Mouse (Mus musculus) layer of hippocampus, adult 9-10 months (tissue): ENCODE measurements around the gene Apbb2.
A peak's percentile ranks its signal among the peaks of the same experiment; 100 is the strongest.

Experiments used
- DNase-seq: peaks from one replicate; pipeline ENCODE4 v3.0.0; 2022; ENCODE audit warnings: low spot score

Apbb2 gene

DNA sequence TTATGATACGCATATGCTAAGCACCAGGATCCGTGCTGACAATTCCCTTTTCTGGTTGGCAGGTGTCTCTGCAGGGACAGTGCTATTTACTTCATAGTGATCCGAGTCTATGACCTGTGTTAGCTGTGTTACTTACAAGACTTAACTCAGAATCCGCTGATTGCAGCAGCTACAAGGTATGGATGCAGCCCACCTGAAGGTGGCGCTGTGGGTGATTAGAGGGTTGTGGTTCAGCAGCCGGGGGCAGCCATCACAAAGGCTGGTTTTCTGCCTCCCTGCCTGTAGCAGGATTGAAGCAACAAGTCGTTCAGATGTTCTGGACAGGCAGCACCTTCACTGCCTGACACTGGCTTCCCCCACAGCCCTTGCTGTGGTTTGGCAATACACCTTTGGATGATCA, 280.0 kb downstream of the Apbb2 start:
- DNase-seq: no peak

GRCm38 (mm10) chr5:66337969-66338345, 280.6 kb downstream of the Apbb2 start:
- no peak for DNase-seq

DNA sequence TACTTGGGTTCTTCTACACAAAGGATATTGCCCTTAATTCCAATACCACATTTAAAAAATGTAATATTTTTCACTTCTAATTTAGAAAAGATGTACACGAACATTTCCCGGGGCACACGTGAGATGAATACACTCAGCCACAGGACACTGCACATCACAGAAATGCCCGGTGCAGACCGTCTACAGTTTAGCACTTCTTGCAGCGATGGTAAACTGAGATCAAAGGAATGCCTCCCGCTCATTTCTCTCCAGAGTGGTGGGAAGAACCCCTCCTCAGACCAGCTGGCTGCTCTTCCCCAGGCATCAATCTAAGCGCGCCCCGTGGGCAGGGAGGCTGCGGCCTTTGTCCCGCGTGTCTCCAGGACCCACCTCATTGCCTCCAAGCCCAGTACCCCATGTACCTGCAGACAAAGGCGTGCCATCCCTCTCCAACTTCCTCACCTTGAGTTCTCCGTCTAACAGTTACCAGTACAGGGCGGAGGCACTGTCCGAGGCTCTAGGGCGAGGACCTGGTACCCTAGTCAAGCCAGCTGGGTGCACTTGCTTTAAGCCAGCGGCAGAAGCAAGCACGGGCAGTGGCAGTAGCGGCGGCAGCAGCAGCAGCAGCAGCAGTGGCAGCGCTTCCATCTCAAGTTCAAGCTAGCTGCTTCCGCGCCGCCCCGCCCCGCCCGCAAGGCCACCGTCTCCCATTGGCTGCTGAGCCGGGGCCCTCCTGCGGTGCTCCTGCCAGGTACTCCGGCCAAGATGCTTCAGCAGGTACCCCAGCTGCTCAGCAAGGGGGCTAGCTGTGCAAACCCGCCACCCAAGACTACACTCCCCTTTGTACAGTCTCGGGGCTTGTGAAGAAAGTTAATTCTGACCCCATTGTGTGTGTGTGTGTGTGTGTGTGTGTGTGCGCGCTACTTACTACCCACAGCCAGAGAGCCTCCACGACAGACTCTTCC, 281.3 kb downstream of the Apbb2 start:
- no peak for DNase-seq

GRCm38 (mm10) chr5:66330806-66331205, 287.8 kb downstream of the Apbb2 start:
- DNase-seq: no peak

DNA sequence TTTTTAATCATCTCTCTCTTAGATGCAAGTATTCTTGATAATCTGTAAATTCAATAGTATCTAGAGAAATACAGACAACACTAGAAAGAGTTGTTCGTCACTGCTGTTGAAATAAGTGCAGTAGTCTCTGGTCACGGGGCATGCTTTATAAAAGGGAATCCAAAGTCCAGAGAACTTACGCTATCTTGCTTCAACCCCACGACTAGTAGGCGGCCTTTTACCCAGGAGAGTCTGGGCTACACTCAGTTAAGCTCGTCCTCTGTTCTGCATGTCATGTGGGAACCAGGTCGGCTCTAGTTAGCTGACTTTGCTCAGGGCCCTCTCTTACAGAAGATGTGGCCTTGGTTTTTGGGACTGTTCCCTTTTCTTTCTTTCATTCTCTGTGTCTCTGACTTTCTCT, 289.8 kb downstream of the Apbb2 start:
- no peak for DNase-seq

GRCm38 (mm10) chr5:66327949-66328726, 290.4 kb downstream of the Apbb2 start:
- DNase-seq: no peak

DNA sequence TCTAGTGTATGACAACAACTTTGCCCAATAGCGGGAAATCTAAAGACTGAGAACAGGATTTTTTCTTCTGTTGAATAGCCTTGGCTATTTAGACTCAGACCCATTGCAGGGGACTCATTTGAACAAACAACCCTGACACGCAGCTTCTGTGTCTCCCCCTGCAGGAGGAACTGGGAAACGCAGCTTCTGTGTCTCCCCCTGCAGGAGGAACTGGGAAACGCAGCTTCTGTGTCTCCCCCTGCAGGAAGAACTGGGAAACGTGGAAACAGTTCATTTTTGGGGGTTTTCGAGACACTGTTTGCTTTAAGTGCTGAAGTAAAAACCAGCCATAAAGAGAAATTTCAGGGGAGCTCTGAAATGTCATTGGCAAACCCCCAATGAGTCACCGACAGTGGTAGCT, 292.2 kb downstream of the Apbb2 start:
- DNase-seq: no peak

DNA sequence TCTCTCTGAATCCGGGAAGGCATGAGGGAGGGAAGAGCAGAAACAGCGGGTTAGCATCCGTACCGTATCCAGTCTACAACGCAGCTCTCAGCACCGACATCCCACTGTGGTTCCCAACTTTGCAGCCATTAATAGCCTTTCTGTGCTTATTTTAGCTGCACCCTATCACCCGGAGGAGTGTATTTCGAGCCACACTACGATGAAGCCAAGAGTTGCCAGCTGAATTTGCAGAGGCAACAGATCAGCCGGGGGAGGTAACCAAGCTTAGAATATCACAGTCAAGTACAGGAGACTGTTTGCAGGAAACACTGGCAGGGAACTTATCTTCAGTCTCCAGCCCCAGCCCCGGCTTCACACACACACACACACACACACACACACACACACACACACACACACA, 295.0 kb downstream of the Apbb2 start:
- DNase-seq: no peak

GRCm38 (mm10) chr5:66323131-66323530, 295.5 kb downstream of the Apbb2 start:
- DNase-seq: no peak

GRCm38 (mm10) chr5:66319827-66320404, 298.7 kb downstream of the Apbb2 start:
- no peak for DNase-seq

DNA sequence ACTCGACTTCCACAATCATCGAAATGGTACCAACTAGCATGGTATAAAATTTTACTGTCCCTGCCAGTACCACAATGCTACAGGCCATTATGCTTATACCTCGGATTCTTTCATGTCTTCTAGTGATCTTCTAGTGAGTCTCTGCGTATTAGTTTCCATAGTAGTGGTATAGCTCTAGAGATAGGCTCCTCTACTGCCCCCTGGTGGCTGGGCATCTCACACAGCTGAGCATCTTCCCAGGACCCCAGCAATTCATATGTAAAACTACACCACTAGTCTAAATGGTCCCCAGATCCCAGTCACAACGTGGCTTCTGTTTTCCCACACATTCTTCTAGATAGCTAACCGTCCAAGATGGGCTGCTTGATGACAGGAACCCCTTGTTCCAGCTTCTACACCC, 299.2 kb downstream of the Apbb2 start:
- no peak for DNase-seq

GRCm38 (mm10) chr5:66315791-66316190, 302.8 kb downstream of the Apbb2 start:
- DNase-seq: no peak

DNA sequence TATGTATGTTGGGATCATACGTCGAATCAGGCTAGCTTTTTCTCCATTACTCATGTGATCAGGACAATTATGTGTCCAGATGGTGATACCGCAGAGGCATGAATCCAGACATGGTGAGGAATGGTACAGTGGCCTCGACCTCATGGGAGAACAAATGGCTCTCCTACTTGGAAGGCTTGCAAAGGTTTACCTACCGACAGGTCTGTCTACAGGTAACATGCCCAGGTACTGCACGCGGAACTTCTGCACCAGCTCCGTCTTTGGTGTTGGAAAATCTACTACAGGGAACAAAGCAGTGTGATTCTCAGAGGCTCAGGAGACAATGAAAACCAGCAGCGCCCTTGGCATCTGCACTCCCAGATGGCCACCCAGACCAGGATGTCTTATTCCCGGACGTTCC, 307.8 kb downstream of the Apbb2 start:
- DNase-seq: no peak

GRCm38 (mm10) chr5:66310328-66310727, 308.3 kb downstream of the Apbb2 start:
- no peak for DNase-seq

GRCm38 (mm10) chr5:66305511-66305910, 313.1 kb downstream of the Apbb2 start:
- peak; percentile 63 for DNase-seq

DNA sequence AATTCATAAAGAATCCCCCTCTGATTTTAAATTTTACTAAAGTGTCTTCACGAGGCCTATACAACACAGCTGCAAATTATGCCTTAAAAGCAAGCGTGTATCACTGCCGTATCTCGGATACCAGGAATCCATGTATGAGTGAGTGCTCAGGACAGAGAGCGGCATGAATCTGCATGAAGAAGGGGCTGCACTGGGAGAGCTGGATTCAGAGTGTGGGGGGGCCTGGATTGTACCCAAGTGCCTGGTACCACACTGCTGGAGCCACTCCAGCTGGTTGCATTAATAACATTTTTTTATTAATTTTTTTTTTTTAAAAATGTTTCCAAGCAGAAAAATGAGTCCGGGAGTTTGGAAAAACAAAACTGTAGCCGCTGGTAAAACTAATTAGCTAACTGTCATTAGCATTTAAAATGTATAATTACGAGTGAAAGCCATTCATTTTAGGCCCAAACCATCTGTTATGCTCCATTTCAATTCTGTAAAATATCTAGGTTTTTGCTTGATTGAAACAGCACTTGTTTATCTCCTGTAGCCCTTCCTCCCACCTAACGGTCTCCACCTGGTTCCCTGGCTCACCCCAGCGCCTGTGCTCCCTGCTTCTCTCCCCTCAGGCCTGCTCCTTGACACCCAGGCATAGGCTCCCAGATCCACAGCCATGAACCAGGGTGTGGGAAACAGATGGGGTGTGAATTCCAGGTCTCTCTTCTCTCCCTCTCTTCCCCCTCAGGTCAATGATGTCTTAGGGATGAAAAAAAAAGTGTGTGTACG, 314.1 kb downstream of the Apbb2 start:
- no peak for DNase-seq

- no peak for DNase-seq
Measured at GRCm38 (mm10) chr5:66302873-66303272, 315.7 kb downstream of the Apbb2 start.

DNA sequence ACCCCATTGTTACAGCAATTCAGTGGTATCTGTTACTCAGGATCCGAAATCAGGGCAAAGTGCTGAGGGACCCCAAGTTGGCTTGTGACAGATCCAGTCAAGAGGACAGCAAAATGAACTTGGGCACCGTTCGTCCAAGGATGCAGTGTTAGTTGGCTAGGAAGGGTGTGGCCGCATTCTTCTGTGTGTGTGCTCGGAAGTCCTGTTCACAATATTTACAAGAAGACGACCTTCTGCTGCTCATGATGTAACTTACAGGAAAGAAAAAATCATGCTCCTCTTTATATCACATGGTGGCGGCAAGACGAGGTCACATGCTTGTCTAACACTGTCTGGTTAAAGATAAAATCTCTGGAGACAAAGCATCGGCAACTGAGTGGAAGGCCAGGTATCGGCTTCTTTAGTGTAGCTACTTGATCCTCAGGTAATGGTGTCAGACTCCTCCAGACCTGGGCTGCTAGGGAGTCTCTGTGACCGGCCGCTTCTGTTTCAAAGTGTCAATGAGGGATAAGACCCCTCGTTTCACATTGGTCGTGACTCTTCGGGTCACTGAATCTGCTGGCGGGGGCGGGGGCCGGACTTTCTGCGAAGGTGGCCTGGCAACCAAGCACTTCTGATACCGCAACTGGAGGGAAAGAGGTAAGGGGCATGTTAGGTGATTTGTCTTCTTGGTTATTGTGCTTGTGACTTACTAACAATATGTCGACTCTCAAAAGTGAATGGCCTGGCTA, 316.3 kb downstream of the Apbb2 start:
- no peak for DNase-seq

DNA sequence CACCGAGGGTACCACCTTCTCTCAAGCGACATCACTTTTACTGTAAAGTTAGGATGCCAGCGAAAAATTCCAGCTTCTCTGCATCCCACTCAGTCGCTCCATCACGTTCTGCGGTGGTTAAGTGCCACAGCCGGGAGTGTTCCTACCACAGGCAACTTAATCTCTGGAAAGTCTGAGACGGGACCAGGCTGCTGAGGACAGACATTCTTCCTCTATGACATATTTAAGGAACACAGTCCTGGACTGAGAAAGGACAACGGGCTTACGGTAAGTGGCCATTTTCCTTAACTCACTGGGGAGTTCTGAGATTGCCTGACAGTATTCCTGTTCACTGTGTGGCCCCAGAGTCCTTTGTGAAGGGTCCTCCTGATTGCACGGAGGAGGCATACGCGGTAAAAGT, 318.0 kb downstream of the Apbb2 start:
- no peak for DNase-seq

GRCm38 (mm10) chr5:66298856-66299255, 319.7 kb downstream of the Apbb2 start:
- DNase-seq: no peak

DNA sequence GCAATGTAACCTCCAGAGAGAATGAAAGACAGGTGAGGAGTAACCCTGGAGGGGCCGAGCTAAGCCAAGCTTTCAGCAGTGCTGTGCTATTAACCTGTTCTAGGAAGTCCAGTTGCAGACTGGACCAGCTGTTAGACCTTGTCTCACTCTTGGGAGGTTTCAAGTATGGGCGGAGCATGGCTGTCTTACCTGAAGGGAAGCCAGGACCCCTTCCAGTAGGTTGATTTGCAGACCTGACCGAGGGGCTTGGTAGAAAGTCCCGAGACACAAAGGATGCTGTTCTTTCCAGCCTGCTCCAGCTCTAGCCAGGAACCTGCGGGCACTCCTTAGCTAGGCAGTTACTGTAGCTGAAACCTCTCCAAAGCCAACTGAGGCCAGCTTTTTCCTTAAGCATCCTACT, 322.5 kb downstream of the Apbb2 start:
- DNase-seq: no peak
